Mouse (Mus musculus) MEL (cell line): ENCODE results near the gene Tex261. TPM values are rescaled to one million over a fixed set of nuclear protein-coding genes. Genes with fewer than 3 reads are reported as not detected.

Source experiments
- DNase-seq: peaks from one replicate; pipeline ENCODE4 v3.0.0; 2011; ENCODE audit warnings: low read depth, low spot score
- H3K27ac ChIP-seq: 2 replicates; pipeline ENCODE4 v1.5.1; 2012; ENCODE audit warnings: low read depth, mild to moderate bottlenecking, control low read depth, low read length, moderate library complexity; ENCODE audit not compliant: control insufficient read depth
- H3K27me3 ChIP-seq, 2 experiments: fragments of 150-350 bp in 1 of 2; sonication (generic) in 1 of 2; 2 replicates each; pipeline ENCODE4 v1.6.1; 2012; ENCODE audit warnings: low read length in 2 of 2, mild to moderate bottlenecking in 2 of 2, improper control_type of control experiment in 1 of 2, moderate library complexity in 1 of 2; ENCODE audit not compliant: insufficient read depth in 2 of 2, control insufficient read depth in 1 of 2
- H3K36me3 ChIP-seq, 2 experiments: 2 replicates each; pipeline ENCODE4 v1.6.1; 2012 to 2014; ENCODE audit warnings: low read length in 2 of 2, improper control_type of control experiment in 1 of 2, inconsistent platforms in 1 of 2, mild to moderate bottlenecking in 1 of 2; ENCODE audit not compliant: insufficient read depth in 2 of 2, control insufficient read depth in 1 of 2
- H3K4me1 ChIP-seq, 2 experiments: fragments of 150-350 bp in 1 of 2; sonication (generic) in 1 of 2; 2 replicates each; pipeline ENCODE4 v1.6.1; 2012; ENCODE audit warnings: low read length in 2 of 2, improper control_type of control experiment in 1 of 2, mild to moderate bottlenecking in 1 of 2; ENCODE audit not compliant: insufficient read depth in 2 of 2, control insufficient read depth in 1 of 2
- H3K4me3 ChIP-seq, 2 experiments: fragments of 150-350 bp in 1 of 2; sonication (generic) in 1 of 2; 2 replicates each; pipeline ENCODE4 v1.5.1; 2012; ENCODE audit warnings: low read depth in 2 of 2, low read length in 2 of 2, mild to moderate bottlenecking in 2 of 2, moderate library complexity in 2 of 2, control low read depth in 1 of 2, improper control_type of control experiment in 1 of 2; ENCODE audit not compliant: control insufficient read depth in 1 of 2, insufficient read depth in 1 of 2
- H3K79me2 ChIP-seq: 2 replicates; pipeline ENCODE4 v1.6.1; 2012; ENCODE audit warnings: mild to moderate bottlenecking, low read length, moderate library complexity; ENCODE audit not compliant: control insufficient read depth, poor library complexity, insufficient read depth
- H3K9ac ChIP-seq: 2 replicates; pipeline ENCODE4 v1.6.1; 2012; ENCODE audit warnings: low read depth, mild to moderate bottlenecking, control low read depth, low read length, moderate library complexity; ENCODE audit not compliant: control insufficient read depth, poor library complexity, severe bottlenecking
- H3K9me3 ChIP-seq: fragments of 150-350 bp; sonication (generic); replicated peaks from 2 replicates; pipeline ENCODE4 v1.6.1; 2012; ENCODE audit warnings: mild to moderate bottlenecking, low read length, improper control_type of control experiment, moderate library complexity; ENCODE audit not compliant: insufficient read depth
- CHD1 ChIP-seq: IDR thresholded peaks from 2 replicates; pipeline ENCODE4 v1.6.1; 2012; ENCODE audit warnings: low read depth, mild to moderate bottlenecking, inconsistent platforms, low read length, improper control_type of control experiment
- CHD2 ChIP-seq: IDR thresholded peaks from 2 replicates; pipeline ENCODE4 v1.6.1; 2011; ENCODE audit warnings: low read length, improper control_type of control experiment
- ELF1 ChIP-seq: IDR thresholded peaks from 2 replicates; pipeline ENCODE4 v1.6.1; 2014; ENCODE audit warnings: low read depth, mild to moderate bottlenecking, inconsistent platforms, low read length, improper control_type of control experiment, moderate library complexity
- GATA1 ChIP-seq: IDR thresholded peaks from 2 replicates; pipeline ENCODE4 v1.6.1; 2011; ENCODE audit warnings: low read depth, low read length, improper control_type of control experiment
- MAX ChIP-seq: IDR thresholded peaks from 2 replicates; pipeline ENCODE4 v1.6.1; 2011; ENCODE audit warnings: low read length, improper control_type of control experiment
- MEF2A ChIP-seq: IDR thresholded peaks from 2 replicates; pipeline ENCODE4 v1.6.1; 2014; ENCODE audit warnings: low read depth, mild to moderate bottlenecking, inconsistent platforms, low read length, improper control_type of control experiment; ENCODE audit not compliant: poor library complexity, insufficient replicate concordance, severe bottlenecking; ENCODE audit errors: extremely low read depth
- MXI1 ChIP-seq: IDR thresholded peaks from 2 replicates; pipeline ENCODE4 v1.6.1; 2011; ENCODE audit warnings: mild to moderate bottlenecking, low read depth, low read length, improper control_type of control experiment
- NELFE ChIP-seq: IDR thresholded peaks from 2 replicates; pipeline ENCODE4 v1.6.1; 2011; ENCODE audit warnings: low read depth, low read length, improper control_type of control experiment
- NRF1 ChIP-seq: IDR thresholded peaks from 2 replicates; pipeline ENCODE4 v1.6.1; 2014; ENCODE audit warnings: low read depth, mild to moderate bottlenecking, inconsistent platforms, low read length, improper control_type of control experiment, moderate library complexity; ENCODE audit not compliant: poor library complexity, insufficient read depth, severe bottlenecking
- RCOR1 ChIP-seq: IDR thresholded peaks from 2 replicates; pipeline ENCODE4 v1.6.1; 2012; ENCODE audit warnings: low read depth, mild to moderate bottlenecking, inconsistent platforms, low read length, improper control_type of control experiment
- SIN3A ChIP-seq: IDR thresholded peaks from 2 replicates; pipeline ENCODE4 v1.6.1; 2012; ENCODE audit warnings: low read length, improper control_type of control experiment, inconsistent platforms
- SMC3 ChIP-seq: IDR thresholded peaks from 2 replicates; pipeline ENCODE4 v1.6.1; 2011; ENCODE audit warnings: low read depth, low read length, improper control_type of control experiment
- TAL1 ChIP-seq: IDR thresholded peaks from 2 replicates; pipeline ENCODE4 v1.6.1; 2012; ENCODE audit warnings: mild to moderate bottlenecking, inconsistent platforms, low read length, moderate library complexity, mixed read lengths
- TBP ChIP-seq: IDR thresholded peaks from 2 replicates; pipeline ENCODE4 v1.8.0; 2011; ENCODE audit warnings: low read depth, low read length, improper control_type of control experiment
- ZC3H11A ChIP-seq: IDR thresholded peaks from 2 replicates; pipeline ENCODE4 v1.6.1; 2012; ENCODE audit warnings: low read depth, mild to moderate bottlenecking, inconsistent platforms, low read length, improper control_type of control experiment
- polyA plus RNA-seq, 2 experiments: library from polyadenylated mRNA; stranded (reverse) in 1 of 2; unstranded in 1 of 2; fragments of >175 nt in 1 of 2; fragments of >200 nt in 1 of 2; gene quantifications; 2 replicates each; pipeline versions ENCODE4 v1.2.1 to v1.2.4; 2012; ENCODE audit warnings: low replicate concordance in 2 of 2, low read depth in 1 of 2; ENCODE audit not compliant: insufficient read length in 2 of 2, insufficient read depth in 1 of 2, missing spikeins in 1 of 2
- total RNA-seq: library from RNA; depleted of rRNA; stranded (reverse); fragments of 300-350 nt; gene quantifications from 2 replicates; pipeline ENCODE4 v1.2.3, GENCODE M21; 2012

The Tex261 gene
- total and polyA plus RNA-seq, 3 experiments = 56.2 to 104 TPM; not detected in 1

DNA sequence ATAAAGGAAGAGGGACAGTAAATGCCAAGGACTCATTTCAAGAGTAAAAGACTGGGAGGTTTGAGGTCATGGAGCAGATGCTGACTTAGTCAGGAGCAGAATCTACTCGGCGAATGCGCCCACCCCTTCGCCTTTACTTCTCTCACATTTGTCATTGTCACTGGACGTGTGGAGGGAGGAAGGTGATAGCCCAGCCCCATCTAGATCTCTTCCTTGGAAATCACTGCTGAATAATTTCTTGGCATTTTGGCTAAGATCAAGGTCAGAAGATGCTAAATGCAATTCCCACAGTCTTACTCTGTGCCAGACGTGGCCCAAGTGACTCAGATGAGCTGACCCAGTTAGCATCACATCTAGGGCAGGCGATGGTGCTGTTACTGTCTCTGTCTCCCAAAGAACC, 2.7 kb upstream of the Tex261 start:
- DNase-seq = no peak
- Histone ChIP-seq H3K9me3 (no peaks in the 10 kb centered on the region), H3K9ac (no peak overlapping the region), H3K4me1 (peaks cover 2 to 10% of the 10 kb centered on the region in 2 experiments; a peak in 2 of 4 replicates), H3K27me3 (no peaks in the 10 kb centered on the region), H3K79me2 (peaks cover 20% of the 10 kb centered on the region), H3K27ac (no peak overlapping the region), H3K36me3 (peaks cover 0 to 5% of the 10 kb centered on the region in 2 experiments; a peak in 2 of 4 replicates), H3K4me3 (no peak overlapping the region)
- TF ChIP-seq NELFE (no peak), SMC3 (no peak), TAL1 (no peak), MAX (no peak), MEF2A (no peak), CHD2 (no peak), CHD1 (no peak), ZC3H11A (no peak), RCOR1 (no peak)

DNA sequence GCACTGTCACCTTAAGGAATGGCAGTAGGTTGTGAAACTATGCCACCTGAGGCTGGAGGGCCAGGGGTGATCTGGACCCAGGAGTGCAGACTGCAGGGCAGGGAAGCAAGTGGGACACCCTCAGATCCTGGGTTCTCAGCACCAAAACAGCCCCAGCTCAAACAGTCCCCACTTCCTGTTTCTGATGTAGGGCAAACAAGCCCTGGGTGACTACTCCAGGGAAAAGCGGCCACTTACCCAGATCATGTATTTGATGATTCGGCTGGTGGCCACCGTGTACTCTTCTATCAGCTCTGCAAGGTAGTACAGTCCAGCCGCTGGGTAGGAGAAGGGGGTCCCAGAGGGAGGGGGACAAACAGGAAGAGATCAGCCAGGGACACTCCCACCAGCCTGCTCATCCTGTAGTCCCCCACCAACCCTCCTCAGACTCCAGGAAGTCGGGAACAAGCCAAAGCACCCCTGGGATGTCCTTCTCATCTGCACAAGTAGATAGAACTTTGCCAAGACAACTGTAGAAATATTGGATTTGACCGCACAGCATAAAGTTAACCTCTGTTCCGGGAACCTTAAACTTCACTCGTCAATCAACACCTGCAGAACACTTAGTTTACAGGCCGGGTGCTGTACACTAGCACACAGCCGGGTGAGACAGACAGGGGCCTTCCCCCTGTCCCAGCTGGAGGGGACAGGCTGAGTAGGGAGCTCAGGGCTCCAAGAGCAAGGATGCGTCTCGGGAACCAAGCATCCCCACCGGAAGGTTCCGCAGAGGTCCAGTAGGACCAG, 641 bp downstream of the Tex261 start:
- peaks cover 20% of the 10 kb centered on the region for H3K79me2 ChIP-seq
- H3K36me3 ChIP-seq = peaks cover 2 to 5% of the 10 kb centered on the region in 2 experiments; a peak in 2 of 4 replicates
- peak overlapping the region; percentile 56 for H3K27ac ChIP-seq
- H3K4me3 ChIP-seq = peak overlapping the region; percentile 88 to 100
- H3K4me1 ChIP-seq = peaks cover 2 to 10% of the 10 kb centered on the region in 2 experiments; a peak in 2 of 4 replicates
- TF ChIP-seq SIN3A (peak; percentile 65), MXI1 (peak; percentile 36; the same call in 1 of the 2 replicates), TBP (peak; percentile 58; the same call in 1 of the 2 replicates), ELF1 (peak; percentile 43; the same call in 1 of the 2 replicates), GATA1 (no peak), NRF1 (no peak)
- H3K27me3 ChIP-seq = no peaks in the 10 kb centered on the region
- no peaks in the 10 kb centered on the region for H3K9me3 ChIP-seq
- DNase-seq = peak; percentile 75
- peak overlapping the region; percentile 98 for H3K9ac ChIP-seq
